Mouse (Mus musculus): ENCODE measurements around the gene Scn5a. TPM values are rescaled to one million over a fixed set of nuclear protein-coding genes. Genes with fewer than 3 reads are reported as not detected.
A peak's percentile ranks its signal among the peaks of the same experiment; 100 is the strongest.

The Scn5a gene
- total RNA-seq, 2 experiments from 2014 or later, result not detected

- ATAC-seq (replicated peaks; ENCODE audit: low FRiP score, poor library complexity, severe bottlenecking), result no peak
Observed at GRCm38 (mm10) chr9:119473608-119474164, 105.1 kb downstream of the Scn5a start.

DNA sequence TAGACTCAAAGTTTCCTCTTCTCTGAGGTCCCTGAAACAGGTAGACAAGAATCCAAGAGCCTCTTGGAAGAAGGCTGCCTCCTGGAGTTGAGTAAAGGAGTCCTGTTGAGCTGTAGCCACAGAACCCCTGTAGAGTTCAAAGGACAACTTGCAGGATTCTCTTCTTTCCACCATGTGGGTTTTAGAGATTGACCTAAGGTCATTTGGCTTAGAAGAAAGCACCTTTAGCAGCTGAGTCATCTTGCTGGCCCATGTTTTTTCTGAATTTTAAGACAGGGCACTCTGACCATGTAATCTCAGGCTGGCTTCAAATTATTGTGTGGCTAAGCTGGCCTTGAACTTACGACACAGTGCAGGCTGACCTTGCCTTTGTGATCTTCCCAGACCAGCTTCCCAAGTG, 105.8 kb downstream of the Scn5a start:
- no peak for ATAC-seq (replicated peaks; ENCODE audit: low FRiP score, poor library complexity, severe bottlenecking)

GRCm38 (mm10) chr9:119472412-119472918, 106.4 kb downstream of the Scn5a start:
- no peak for ATAC-seq (replicated peaks; ENCODE audit: low FRiP score, poor library complexity, severe bottlenecking)

DNA sequence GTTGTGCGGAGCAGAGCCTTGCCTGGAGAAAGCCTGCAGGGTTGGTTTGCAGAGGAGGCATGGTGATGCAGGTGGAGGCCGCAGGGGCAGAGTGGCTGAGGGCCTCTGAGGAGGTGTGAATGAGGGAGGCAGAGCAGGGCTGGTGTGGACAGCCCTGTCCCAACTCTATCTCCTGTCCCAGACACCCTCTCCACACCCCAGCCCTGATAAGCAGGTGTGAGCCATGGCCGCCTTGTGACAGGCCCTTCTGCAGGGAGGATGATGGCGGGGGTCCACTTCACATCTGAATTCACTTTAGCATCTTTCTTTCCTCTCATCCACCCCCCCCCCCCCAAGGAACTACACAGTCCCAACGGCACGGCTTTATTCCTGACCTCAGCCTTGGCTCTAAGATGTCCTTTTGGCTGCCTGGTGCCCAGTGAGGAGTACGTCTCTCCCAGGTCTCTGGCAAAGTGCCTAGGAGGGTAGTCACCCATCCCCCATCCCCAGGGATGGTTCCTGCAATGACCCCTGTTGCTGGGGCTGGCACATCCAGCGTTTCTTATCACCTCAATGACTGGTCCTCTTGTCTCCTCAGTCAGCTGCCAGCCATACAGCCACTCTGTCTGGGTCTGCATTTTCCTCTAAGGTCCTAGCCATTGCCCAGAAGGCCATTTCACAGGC, 109.0 kb downstream of the Scn5a start:
- peak; percentile 92 for ATAC-seq (replicated peaks; ENCODE audit: low FRiP score, poor library complexity, severe bottlenecking)

GRCm38 (mm10) chr9:119465595-119465994, 113.2 kb downstream of the Scn5a start:
- ATAC-seq (replicated peaks; ENCODE audit: low FRiP score, poor library complexity, severe bottlenecking), result peak; percentile 36; the same call in 1 of the 2 replicates

GRCm38 (mm10) chr9:119465056-119465455, 113.8 kb downstream of the Scn5a start:
- no peak for ATAC-seq (replicated peaks; ENCODE audit: low FRiP score, poor library complexity, severe bottlenecking)

DNA sequence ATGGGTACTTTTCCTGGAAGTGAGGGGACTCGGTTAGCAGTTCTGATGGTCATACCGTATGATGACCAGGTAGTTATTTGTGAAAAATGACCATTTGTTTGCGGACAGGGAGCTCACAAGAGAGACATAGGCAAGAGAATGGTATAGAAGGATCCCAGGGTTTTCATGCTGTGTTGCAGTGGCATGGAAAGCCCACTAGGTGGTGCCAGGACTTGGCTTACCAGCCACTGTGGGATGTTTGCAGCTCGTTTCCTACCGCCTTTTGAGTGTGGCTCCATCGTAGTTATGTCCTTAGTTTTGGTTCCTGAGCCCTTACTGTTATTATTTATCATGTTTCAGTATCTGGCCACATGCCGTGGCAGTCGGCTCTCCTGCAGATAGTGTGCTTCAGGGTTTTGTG, 118.4 kb downstream of the Scn5a start:
- peak; percentile 82 for ATAC-seq (replicated peaks; ENCODE audit: low FRiP score, poor library complexity, severe bottlenecking)

- no peak for ATAC-seq (replicated peaks; ENCODE audit: low FRiP score, poor library complexity, severe bottlenecking)
Observed at GRCm38 (mm10) chr9:119457122-119457521, 121.7 kb downstream of the Scn5a start.

DNA sequence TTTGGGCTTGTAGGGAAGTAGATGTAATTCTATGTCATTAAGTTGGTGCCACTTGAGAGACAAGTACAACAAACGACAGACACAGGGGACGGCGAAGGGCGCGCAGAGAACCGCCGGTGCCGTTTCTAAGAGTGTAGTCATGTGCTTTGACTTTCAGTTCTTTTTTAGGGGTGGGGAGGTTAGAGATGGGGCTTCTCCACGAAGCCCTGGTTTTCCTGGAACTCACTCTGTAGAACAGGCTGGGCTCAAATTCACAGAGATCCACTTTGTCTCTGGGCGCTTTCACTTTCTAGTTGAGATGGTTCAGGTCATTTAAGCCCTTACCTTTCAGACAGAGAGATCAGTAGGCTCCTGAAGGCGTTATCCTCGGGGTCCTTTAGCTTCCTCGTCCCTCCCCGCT, 122.8 kb downstream of the Scn5a start:
- no peak for ATAC-seq (replicated peaks; ENCODE audit: low FRiP score, poor library complexity, severe bottlenecking)

GRCm38 (mm10) chr9:119445737-119446136, 133.1 kb downstream of the Scn5a start:
- peak; percentile 57; the same call in 1 of the 2 replicates for ATAC-seq (replicated peaks; ENCODE audit: low FRiP score, poor library complexity, severe bottlenecking)

GRCm38 (mm10) chr9:119444738-119445429, 133.9 kb downstream of the Scn5a start, which contains the start of gene Exog:
Exog (plus strand) TSS chr9:119444943.
- ATAC-seq (replicated peaks; ENCODE audit: low FRiP score, poor library complexity, severe bottlenecking), result peak; percentile 89

GRCm38 (mm10) chr9:119438498-119439000, 140.3 kb downstream of the Scn5a start:
- no peak for ATAC-seq (replicated peaks; ENCODE audit: low FRiP score, poor library complexity, severe bottlenecking)

DNA sequence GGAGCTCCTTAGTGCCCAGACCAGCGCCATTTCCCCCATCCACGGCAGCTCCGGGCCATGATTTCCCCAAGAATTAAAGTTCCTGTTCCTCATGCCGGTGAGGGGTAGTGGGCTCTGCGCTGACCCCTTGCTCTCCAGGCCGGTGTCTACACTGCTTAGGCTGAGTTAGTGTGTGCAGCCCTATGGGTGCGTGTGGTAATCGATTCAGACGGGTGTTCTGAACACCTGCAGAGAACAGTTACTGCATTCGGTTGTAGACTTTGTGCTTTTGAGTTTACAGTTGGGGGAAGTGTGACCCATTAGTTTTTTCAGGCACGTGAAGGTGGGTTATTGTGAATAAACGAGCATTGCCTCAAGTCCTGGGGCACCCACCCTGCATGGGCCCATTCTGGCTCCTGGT, 140.8 kb downstream of the Scn5a start:
- ATAC-seq (replicated peaks; ENCODE audit: low FRiP score, poor library complexity, severe bottlenecking), result no peak

DNA sequence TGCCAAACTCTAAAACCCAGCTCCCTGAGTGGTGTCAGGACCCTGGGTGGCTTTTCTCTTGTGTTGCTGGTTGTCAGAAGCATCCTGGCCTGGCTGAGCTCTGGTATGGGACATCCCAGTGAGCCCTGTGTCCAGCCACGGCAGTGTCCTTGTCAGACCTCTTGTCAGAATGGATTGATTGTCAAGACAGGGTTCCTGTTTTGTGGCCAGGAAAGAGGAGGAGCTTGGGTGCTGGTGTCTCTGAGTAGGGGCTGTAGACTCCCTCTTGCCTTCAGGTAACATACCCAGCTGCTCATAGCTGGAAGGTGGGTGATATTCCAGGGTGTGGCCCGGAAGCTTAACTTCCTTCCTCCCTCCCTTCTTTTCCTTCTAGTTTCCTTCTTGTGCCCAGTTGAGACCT, 143.0 kb downstream of the Scn5a start:
- ATAC-seq (replicated peaks; ENCODE audit: low FRiP score, poor library complexity, severe bottlenecking), result no peak

Other genes starting within 250 kb of the Scn5a start
- 5.9 and 10.8 TPM in 2 replicates for gene Acaa1a, start 239.3 kb downstream of the Scn5a start, total RNA-seq (2015; ENCODE audit: low replicate concordance)
- gene Acaa1a, start 239.3 kb downstream of the Scn5a start, total RNA-seq (2017; ENCODE audit: low replicate concordance), result 5.2 and 5.4 TPM in 2 replicates
- 22.6 and 25.9 TPM in 2 replicates for gene Myd88, start 237.6 kb downstream of the Scn5a start, total RNA-seq (2015; ENCODE audit: low replicate concordance)
- 5.9 and 14.0 TPM in 2 replicates for gene Myd88, start 237.6 kb downstream of the Scn5a start, total RNA-seq (2017; ENCODE audit: low replicate concordance)
- not detected in 2 replicates for gene Xylb, start 221.6 kb downstream of the Scn5a start, total RNA-seq (2015; ENCODE audit: low replicate concordance)
- not detected in 2 replicates for gene Xylb, start 221.6 kb downstream of the Scn5a start, total RNA-seq (2017; ENCODE audit: low replicate concordance)
- gene Slc22a14, start 213.5 kb downstream of the Scn5a start, total RNA-seq (2015; ENCODE audit: low replicate concordance), result not detected in 2 replicates
- not detected in 2 replicates for gene Slc22a14, start 213.5 kb downstream of the Scn5a start, total RNA-seq (2017; ENCODE audit: low replicate concordance)
- gene Acvr2b, start 176.9 kb downstream of the Scn5a start, total RNA-seq (2015; ENCODE audit: low replicate concordance), result not detected in 2 replicates
- 0.26 TPM in 1 of 2 replicates, not detected in the other for gene Acvr2b, start 176.9 kb downstream of the Scn5a start, total RNA-seq (2017; ENCODE audit: low replicate concordance)
- gene Exog, start 134.1 kb downstream of the Scn5a start, total RNA-seq (2015; ENCODE audit: low replicate concordance), result 1.7 and 5.8 TPM in 2 replicates
- 3.1 and 4.5 TPM in 2 replicates for gene Exog, start 134.1 kb downstream of the Scn5a start, total RNA-seq (2017; ENCODE audit: low replicate concordance)
- not detected in 2 replicates for gene Scn10a, start 140.3 kb upstream of the Scn5a start, total RNA-seq (2015; ENCODE audit: low replicate concordance)
- not detected in 2 replicates for gene Scn10a, start 140.3 kb upstream of the Scn5a start, total RNA-seq (2017; ENCODE audit: low replicate concordance)
- not detected in 2 replicates for gene Scn11a, start 246.4 kb upstream of the Scn5a start, total RNA-seq (2015; ENCODE audit: low replicate concordance)
- not detected in 2 replicates for gene Scn11a, start 246.4 kb upstream of the Scn5a start, total RNA-seq (2017; ENCODE audit: low replicate concordance)